Mouse (Mus musculus) heart, postnatal 0 days (tissue): ENCODE results near the gene Phospho2.
"Not testable (repeated sequence)": the region's sequence is repeated elsewhere in the genome, so short reads cannot be mapped to it uniquely, and the experiment has no call there.

Source experiments
- CTCF ChIP-seq: IDR thresholded peaks from 2 replicates; pipeline ENCODE4 v1.5.1; 2016; ENCODE audit warnings: antibody characterized with exemption, control low read depth, low read depth
- EP300 ChIP-seq: IDR thresholded peaks from 2 replicates; pipeline ENCODE4 v1.6.1; 2016; ENCODE audit warnings: antibody characterized with exemption, low read depth

DNA sequence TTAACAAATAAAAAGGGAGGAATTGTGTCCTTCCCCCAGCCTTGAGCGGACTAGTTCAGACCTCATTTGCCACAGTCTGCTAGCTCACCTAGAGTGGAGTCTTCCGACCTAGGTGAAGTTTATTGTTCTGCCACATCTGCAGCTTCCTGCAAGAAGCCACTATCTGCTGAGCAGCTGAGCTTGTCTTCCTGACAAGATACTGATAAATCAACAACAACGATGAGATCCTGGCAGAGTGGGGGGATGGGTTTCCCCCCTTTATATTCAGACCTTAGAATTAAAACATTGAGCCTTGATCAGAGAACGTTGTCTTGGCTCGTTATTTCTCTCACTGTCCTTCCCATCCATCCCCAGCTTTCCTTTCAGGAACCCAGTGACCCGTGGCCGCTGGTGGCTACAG lies 21.9 kb downstream of the Phospho2 start:
- TF ChIP-seq CTCF, EP300: not testable (repeated sequence)
